Mouse (Mus musculus): Measurements from ENCODE around the gene Akap12. TPM values are rescaled to one million over a fixed set of nuclear protein-coding genes. Genes with fewer than 3 reads are reported as not detected.

Akap12 gene
- polyA plus RNA-seq, 1 experiment from 2014 or later: 50.9 TPM

Other genes with a start within 250 kb of the Akap12 start
- gene Zbtb2, start 121.7 kb downstream of the Akap12 start, polyA plus RNA-seq (2014; fragmentation: Nextera tagmentation; extraction: Ambion mirVana): 13.0 and 14.4 TPM in 2 replicates
- 52.6 TPM in 2 replicates for gene Rmnd1, start 166.0 kb downstream of the Akap12 start, polyA plus RNA-seq (2014; fragmentation: Nextera tagmentation; extraction: Ambion mirVana)
- gene Armt1, start 166.1 kb downstream of the Akap12 start, polyA plus RNA-seq (2014; fragmentation: Nextera tagmentation; extraction: Ambion mirVana): 18.5 and 20.4 TPM in 2 replicates
- gene Ccdc170, start 216.1 kb downstream of the Akap12 start, polyA plus RNA-seq (2014; fragmentation: Nextera tagmentation; extraction: Ambion mirVana): 0.13 TPM in 1 of 2 replicates, not detected in the other